In genomic region chr4:45005452-45005851, GRCm38 (mm10) we compare ENCODE assay signal across 17 mouse cellular contexts. TPM values are rescaled to one million over a fixed set of nuclear protein-coding genes. Genes with fewer than 3 reads are reported as not detected.
A peak's percentile ranks its signal among the peaks of the same experiment; 100 is the strongest.
DNase-seq lines count a peak whose midpoint lies in the region; ATAC-seq and TF ChIP-seq lines count a peak whose summit lies in the region.
"Had no signal": no experiment of that assay in that cellular context is flagged by ENCODE, and none has a peak within 500 bp of the region (broad histone marks: within the 10 kb centered on the region; RNA-seq: fewer than 3 reads in every experiment).

No protein-coding gene starts in this region.

- WGBS in liver, adult 2 months = 20% methylated on average over 3 of the region's 3 CpGs
- WGBS in liver, embryonic 12.5 days (ENCODE audit: insufficient replicate concordance) = 67% methylated on average over 3 of the region's 3 CpGs
- 89% methylated on average over 3 of the region's 3 CpGs for WGBS in midbrain, embryonic 16.5 days
- 93% methylated on average over 3 of the region's 3 CpGs for WGBS in midbrain, embryonic 10.5 days

- peak; percentile 50 for DNase-seq in adrenal gland, postnatal 10 days
- DNase-seq in adrenal gland, postnatal 4 days (ENCODE audit: low spot score in 2 of 2) = no peak
- DNase-seq in liver, adult 2 months (ENCODE audit: extremely low read depth, low read depth, low spot score) = peak; percentile 46
- peak; percentile 58 to 68 for DNase-seq in kidney, adult 8-10 months
- peak; percentile 76 for DNase-seq in urinary bladder, postnatal 14 days (ENCODE audit: low spot score)
- no peak for DNase-seq in midbrain, embryonic 10.5 days (ENCODE audit: low spot score)
- DNase-seq: cerebellum, adult 8-10 months; heart, postnatal 14 days; midbrain, embryonic 14.5 days had no signal

- H3K27ac ChIP-seq in liver, adult 2 months (replicated peaks; ENCODE audit: insufficient read depth, low read depth, low read length) = peak overlapping the region; percentile 28; the same call in 1 of the 2 replicates
- H3K27ac ChIP-seq in liver, embryonic 12.5 days = no peak overlapping the region
- H3K27ac ChIP-seq in midbrain, embryonic 16.5 days (ENCODE audit: low read length) = no peak overlapping the region
- no peak overlapping the region for H3K27ac ChIP-seq in midbrain, embryonic 10.5 days (replicated peaks)
- H3K27ac ChIP-seq: embryonic facial prominence, embryonic 13.5 days; forebrain, embryonic 10.5 days; hindbrain, embryonic 15.5 days; limb, embryonic 13.5 days; lung, embryonic 15.5 days had no signal

- peaks cover 17% of the 10 kb centered on the region; the same call in 1 of the 2 replicates for H3K79me2 ChIP-seq in liver, adult 2 months (ENCODE audit: control insufficient read depth, insufficient read depth, low read length)

- no peaks in the 10 kb centered on the region for H3K9me3 ChIP-seq in liver, embryonic 12.5 days (replicated peaks)
- H3K9me3 ChIP-seq in midbrain, embryonic 16.5 days (replicated peaks; ENCODE audit: control insufficient read depth, low read length, poor library complexity, severe bottlenecking) = no peaks in the 10 kb centered on the region
- no peaks in the 10 kb centered on the region for H3K9me3 ChIP-seq in midbrain, embryonic 10.5 days (replicated peaks)
- H3K9me3 ChIP-seq: embryonic facial prominence, embryonic 13.5 days; forebrain, embryonic 10.5 days; hindbrain, embryonic 15.5 days; limb, embryonic 13.5 days; lung, embryonic 15.5 days had no signal

- no peak for ATAC-seq in liver, embryonic 12.5 days
- ATAC-seq in midbrain, embryonic 16.5 days = no peak
- ATAC-seq: activated CD4-positive, CD25-positive, alpha-beta regulatory T cell, adult 4 months had no signal

- H3K4me3 ChIP-seq in liver, adult 2 months (ENCODE audit: insufficient read depth, low read depth, low read length) = no peak overlapping the region
- no peak overlapping the region for H3K4me3 ChIP-seq in liver, embryonic 12.5 days
- H3K4me3 ChIP-seq in midbrain, embryonic 16.5 days (ENCODE audit: low read depth, low read length) = no peak overlapping the region
- H3K4me3 ChIP-seq in midbrain, embryonic 10.5 days = no peak overlapping the region
- H3K4me3 ChIP-seq: embryonic facial prominence, embryonic 13.5 days; forebrain, embryonic 10.5 days; hindbrain, embryonic 15.5 days; limb, embryonic 13.5 days; lung, embryonic 15.5 days had no signal

- no peak overlapping the region for H3K9ac ChIP-seq in liver, adult 2 months (ENCODE audit: low read depth, low read length)
- H3K9ac ChIP-seq in liver, embryonic 12.5 days = no peak overlapping the region
- H3K9ac ChIP-seq in midbrain, embryonic 16.5 days (ENCODE audit: low read depth, low read length) = no peak overlapping the region
- H3K9ac ChIP-seq: embryonic facial prominence, embryonic 13.5 days; hindbrain, embryonic 15.5 days; limb, embryonic 13.5 days; lung, embryonic 15.5 days had no signal

- TF ChIP-seq CTCF in liver, adult 2 months (IDR thresholded peaks at IDR 0.05; ENCODE audit: low read depth, low read length) = no peak

- no peaks in the 10 kb centered on the region for H3K27me3 ChIP-seq in liver, adult 2 months (ENCODE audit: control insufficient read depth, insufficient read depth, low read length)
- no peaks in the 10 kb centered on the region for H3K27me3 ChIP-seq in liver, embryonic 12.5 days (replicated peaks)
- H3K27me3 ChIP-seq in midbrain, embryonic 16.5 days (ENCODE audit: control insufficient read depth, insufficient read depth, low read depth, low read length) = no peaks in the 10 kb centered on the region
- no peaks in the 10 kb centered on the region for H3K27me3 ChIP-seq in midbrain, embryonic 10.5 days (ENCODE audit: low read depth, poor library complexity, severe bottlenecking)
- H3K27me3 ChIP-seq: embryonic facial prominence, embryonic 13.5 days; hindbrain, embryonic 15.5 days; limb, embryonic 13.5 days; lung, embryonic 15.5 days had no signal

- no peaks in the 10 kb centered on the region for H3K36me3 ChIP-seq in liver, adult 2 months (ENCODE audit: control insufficient read depth, insufficient read depth, low read length)
- no peaks in the 10 kb centered on the region for H3K36me3 ChIP-seq in liver, embryonic 12.5 days
- H3K36me3 ChIP-seq in midbrain, embryonic 16.5 days (ENCODE audit: control insufficient read depth, insufficient read depth, low read length) = no peaks in the 10 kb centered on the region
- H3K36me3 ChIP-seq in midbrain, embryonic 10.5 days = peaks cover 31% of the 10 kb centered on the region
- H3K36me3 ChIP-seq: hindbrain, embryonic 15.5 days; lung, embryonic 15.5 days had no signal

- no peak overlapping the region for H3K4me2 ChIP-seq in liver, embryonic 12.5 days
- no peak overlapping the region for H3K4me2 ChIP-seq in midbrain, embryonic 16.5 days (ENCODE audit: low read length)
- H3K4me2 ChIP-seq: embryonic facial prominence, embryonic 13.5 days; hindbrain, embryonic 15.5 days; limb, embryonic 13.5 days; lung, embryonic 15.5 days had no signal

- peaks cover 15% of the 10 kb centered on the region for H3K4me1 ChIP-seq in liver, adult 2 months (ENCODE audit: control insufficient read depth, insufficient read depth, low read length)
- H3K4me1 ChIP-seq in liver, embryonic 12.5 days = peaks cover 25% of the 10 kb centered on the region
- H3K4me1 ChIP-seq in midbrain, embryonic 16.5 days (ENCODE audit: control insufficient read depth, insufficient read depth, low read length) = peaks cover 10% of the 10 kb centered on the region
- peaks cover 9% of the 10 kb centered on the region for H3K4me1 ChIP-seq in midbrain, embryonic 10.5 days

- TF ChIP-seq POLR2A in liver, adult 2 months (IDR thresholded peaks at IDR 0.05; ENCODE audit: extremely low read depth, insufficient read depth, low read length) = no peak

RNA-seq across cellular contexts. Expression of gene Zbtb5, which starts 6.8 kb away (rescaled TPM):
- 10 to 100 TPM; 11.5 to 17.6 TPM for total RNA-seq in adrenal gland, postnatal 10 days (2021)
- total RNA-seq in adrenal gland, postnatal 4 days (2021) = 10 to 100 TPM; 20.2 to 21.3 TPM
- total RNA-seq in liver, adult 2 months (2014; rRNA removed) = 6.9 and 7.1 TPM in 2 replicates
- 8.6 and 11.1 TPM in 2 replicates for polyA plus RNA-seq in liver, adult 2 months (2012; rRNA removed)
- 8.3 TPM in 2 replicates for polyA plus RNA-seq in liver, embryonic 12.5 days (2016; fragmentation: Nextera tagmentation; extraction: Ambion mirVana)
- 44.5 and 48.7 TPM in 2 replicates for polyA plus RNA-seq in midbrain, embryonic 16.5 days (2015; fragmentation: Nextera tagmentation; extraction: Ambion mirVana)
- 34.5 and 39.4 TPM in 2 replicates for polyA plus RNA-seq in midbrain, embryonic 10.5 days (2016; fragmentation: Nextera tagmentation; extraction: Ambion mirVana)

RNA-seq across cellular contexts. Expression of gene Polr1e, which starts 12.9 kb away (rescaled TPM):
- total RNA-seq in adrenal gland, postnatal 10 days (2021) = 10 to 100 TPM; 14.6 to 16.1 TPM
- 10 to 100 TPM; 19.9 to 20.1 TPM for total RNA-seq in adrenal gland, postnatal 4 days (2021)
- 2.6 and 4.4 TPM in 2 replicates for total RNA-seq in liver, adult 2 months (2014; rRNA removed)
- 3.5 and 3.7 TPM in 2 replicates for polyA plus RNA-seq in liver, adult 2 months (2012; rRNA removed)
- 40.7 and 44.9 TPM in 2 replicates for polyA plus RNA-seq in liver, embryonic 12.5 days (2016; fragmentation: Nextera tagmentation; extraction: Ambion mirVana)
- polyA plus RNA-seq in midbrain, embryonic 16.5 days (2015; fragmentation: Nextera tagmentation; extraction: Ambion mirVana) = 31.7 and 33.2 TPM in 2 replicates
- polyA plus RNA-seq in midbrain, embryonic 10.5 days (2016; fragmentation: Nextera tagmentation; extraction: Ambion mirVana) = 53.4 and 58.0 TPM in 2 replicates

RNA-seq across cellular contexts. Expression of gene Grhpr, which starts 24.3 kb away (rescaled TPM):
- 100 to 1,000 TPM; 145 to 194 TPM for total RNA-seq in adrenal gland, postnatal 10 days (2021)
- 100 to 1,000 TPM; 153 to 162 TPM for total RNA-seq in adrenal gland, postnatal 4 days (2021)
- 108 and 118 TPM in 2 replicates for total RNA-seq in liver, adult 2 months (2014; rRNA removed)
- 297 and 313 TPM in 2 replicates for polyA plus RNA-seq in liver, adult 2 months (2012; rRNA removed)
- 94.2 and 98.6 TPM in 2 replicates for polyA plus RNA-seq in liver, embryonic 12.5 days (2016; fragmentation: Nextera tagmentation; extraction: Ambion mirVana)
- 23.9 and 27.2 TPM in 2 replicates for polyA plus RNA-seq in midbrain, embryonic 16.5 days (2015; fragmentation: Nextera tagmentation; extraction: Ambion mirVana)
- 52.9 and 68.7 TPM in 2 replicates for polyA plus RNA-seq in midbrain, embryonic 10.5 days (2016; fragmentation: Nextera tagmentation; extraction: Ambion mirVana)

Comparison
In these comparisons a context has a peak if more than half of its experiments do, and no peak if none do; other contexts are left out.
1. DNase-seq: peak in adrenal gland, postnatal 10 days (single experiment), liver, adult 2 months (single experiment), kidney, adult 8-10 months (2 of 2) and urinary bladder, postnatal 14 days (single experiment); none in adrenal gland, postnatal 4 days (0 of 2) and midbrain, embryonic 10.5 days (single experiment).